Comparison of ENCODE assay signal across 1 mouse cellular context in the genomic region with DNA sequence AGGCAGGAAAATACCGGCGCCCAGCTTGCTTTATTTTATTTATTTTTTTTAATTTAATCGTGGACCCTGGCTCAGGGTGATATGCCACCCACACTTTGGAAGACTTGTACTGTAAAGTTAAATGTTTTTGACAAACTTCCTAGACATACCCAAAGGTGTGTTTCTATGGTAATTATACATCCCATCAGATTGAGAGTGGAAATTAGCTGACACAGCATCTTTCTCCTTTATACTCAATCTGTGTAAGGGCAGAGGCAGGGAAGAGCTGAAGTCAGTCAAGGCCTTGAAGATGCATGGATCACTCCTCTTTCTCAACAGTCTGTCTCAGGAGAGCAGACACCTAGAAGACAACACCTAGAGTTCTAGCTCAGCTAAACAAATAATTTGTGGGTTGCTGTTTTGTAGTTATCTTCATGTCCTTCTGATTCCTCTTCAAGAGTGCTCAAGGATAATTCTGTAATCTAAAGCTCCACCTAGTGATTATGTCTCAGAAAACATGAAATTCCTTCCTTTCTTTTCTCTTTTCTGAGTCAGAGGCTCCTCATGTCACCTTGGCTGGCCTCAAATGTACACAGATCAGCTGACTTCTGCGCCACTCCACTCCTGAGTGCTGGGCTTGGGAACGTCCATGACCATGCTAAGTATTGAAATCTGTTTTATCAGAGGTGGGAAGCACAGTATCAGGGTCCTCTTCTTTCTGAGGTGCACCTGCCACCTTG.
TF ChIP-seq lines count a peak whose summit lies in the region.

No protein-coding gene starts in this region.

TF ChIP-seq in MEL, 35 proteins besides CTCF, POLR2A, EP300 and RAD21:
- peak; percentile 59; the same call in 1 of the 2 replicates for TF ChIP-seq MAFK (IDR thresholded peaks at IDR 0.05; ENCODE audit: borderline replicate concordance, low read depth, low read length)
